Mouse (Mus musculus): ENCODE results near the gene Cox7a1.
"Not testable (repeated sequence)": the region's sequence is repeated elsewhere in the genome, so short reads cannot be mapped to it uniquely, and the experiment has no call there.

Gene Cox7a1

GRCm38 (mm10) chr7:30193013-30193412, 9.1 kb downstream of the Cox7a1 start:
- DNase-seq (ENCODE audit: low spot score in 2 of 2) = no peak

- DNase-seq (ENCODE audit: low spot score in 2 of 2) = peak; percentile 55 to 64
Measured at GRCm38 (mm10) chr7:30193581-30194100, 9.7 kb downstream of the Cox7a1 start.

- peak in 1 of 2 experiments; percentile 44 for DNase-seq (ENCODE audit: low spot score in 2 of 2)
Measured at GRCm38 (mm10) chr7:30194101-30194831, 10.3 kb downstream of the Cox7a1 start.

- peak; percentile 92 to 95 for DNase-seq (ENCODE audit: low spot score in 2 of 2)
Measured at GRCm38 (mm10) chr7:30194884-30195283, 10.9 kb downstream of the Cox7a1 start.

GRCm38 (mm10) chr7:30195461-30195860, 11.5 kb downstream of the Cox7a1 start:
- no peak for DNase-seq (ENCODE audit: low spot score in 2 of 2)

GRCm38 (mm10) chr7:30196171-30196570, 12.2 kb downstream of the Cox7a1 start:
- no peak for DNase-seq (ENCODE audit: low spot score in 2 of 2)

GRCm38 (mm10) chr7:30197592-30198129, 13.7 kb downstream of the Cox7a1 start:
- no peak for DNase-seq (ENCODE audit: low spot score in 2 of 2)

GRCm38 (mm10) chr7:30198481-30198971, 14.6 kb downstream of the Cox7a1 start, which contains the start of gene Capns1:
Capns1 (minus strand) TSS chr7:30198811.
- DNase-seq (ENCODE audit: low spot score in 2 of 2) = peak; percentile 47 to 59

GRCm38 (mm10) chr7:30199498-30200139, 15.7 kb downstream of the Cox7a1 start:
- no peak for DNase-seq (ENCODE audit: low spot score in 2 of 2)

GRCm38 (mm10) chr7:30200200-30200599, 16.3 kb downstream of the Cox7a1 start:
- DNase-seq (ENCODE audit: low spot score in 2 of 2) = no peak

- not testable (repeated sequence) for DNase-seq (ENCODE audit: low spot score in 2 of 2)
Measured at GRCm38 (mm10) chr7:30200661-30201060, 16.7 kb downstream of the Cox7a1 start.

- DNase-seq (ENCODE audit: low spot score in 2 of 2) = no peak
Measured at GRCm38 (mm10) chr7:30202895-30203690, 19.1 kb downstream of the Cox7a1 start.

GRCm38 (mm10) chr7:30204380-30204779, 20.4 kb downstream of the Cox7a1 start:
- DNase-seq (ENCODE audit: low spot score in 2 of 2) = no peak

- DNase-seq (ENCODE audit: low spot score in 2 of 2) = peak in 1 of 2 experiments; percentile 63
Measured at GRCm38 (mm10) chr7:30205383-30205782, 21.4 kb downstream of the Cox7a1 start.

GRCm38 (mm10) chr7:30206364-30206763, 22.4 kb downstream of the Cox7a1 start:
- DNase-seq (ENCODE audit: low spot score in 2 of 2) = not testable (repeated sequence)

GRCm38 (mm10) chr7:30211025-30211424, 27.1 kb downstream of the Cox7a1 start:
- DNase-seq (ENCODE audit: low spot score in 2 of 2) = no peak

GRCm38 (mm10) chr7:30213881-30214280, 29.9 kb downstream of the Cox7a1 start:
- no peak for DNase-seq (ENCODE audit: low spot score in 2 of 2)

- DNase-seq (ENCODE audit: low spot score in 2 of 2) = no peak
Measured at GRCm38 (mm10) chr7:30215875-30216274, 31.9 kb downstream of the Cox7a1 start.

GRCm38 (mm10) chr7:30216723-30217151, 32.8 kb downstream of the Cox7a1 start:
- peak; percentile 55 to 61 for DNase-seq (ENCODE audit: low spot score in 2 of 2)

GRCm38 (mm10) chr7:30217277-30217676, 33.3 kb downstream of the Cox7a1 start:
- no peak for DNase-seq (ENCODE audit: low spot score in 2 of 2)

- DNase-seq (ENCODE audit: low spot score in 2 of 2) = peak in 1 of 2 experiments; percentile 26
Measured at GRCm38 (mm10) chr7:30219293-30220007, 35.5 kb downstream of the Cox7a1 start.

Data from frontal cortex, postnatal 36 days (tissue).